Mouse (Mus musculus) myocyte (in vitro differentiated cells): ENCODE results near the gene Ttll1.
"Not testable (repeated sequence)": the region's sequence is repeated elsewhere in the genome, so short reads cannot be mapped to it uniquely, and the experiment has no call there.

ENCODE experiments used
- E2F4 ChIP-seq: IDR thresholded peaks from one replicate; pipeline ENCODE4 v1.6.1; 2011; ENCODE audit warnings: mild to moderate bottlenecking, control low read depth, moderate library complexity; ENCODE audit not compliant: insufficient read depth
- MYOD1 ChIP-seq, 3 experiments: IDR thresholded peaks; one replicate each; pipeline ENCODE4 v1.6.1; 2011; ENCODE audit warnings: control low read depth in 2 of 3, low read depth in 2 of 3, mild to moderate bottlenecking in 2 of 3, moderate library complexity in 1 of 3; ENCODE audit not compliant: insufficient read length in 2 of 3, control insufficient read depth in 1 of 3
- MYOG ChIP-seq, 3 experiments: IDR thresholded peaks; one replicate each; pipeline ENCODE4 v1.6.1; 2011; ENCODE audit warnings: control low read depth in 2 of 3, low read depth in 2 of 3, mild to moderate bottlenecking in 2 of 3; ENCODE audit not compliant: insufficient read length in 2 of 3, control insufficient read depth in 1 of 3, insufficient read depth in 1 of 3
- POLR2A ChIP-seq: IDR thresholded peaks from one replicate; pipeline ENCODE4 v1.6.1; 2011; ENCODE audit warnings: low read depth, mild to moderate bottlenecking, control low read depth, moderate library complexity; ENCODE audit not compliant: insufficient read length
- REST ChIP-seq: IDR thresholded peaks from one replicate; pipeline ENCODE4 v1.6.1; 2011; ENCODE audit warnings: mild to moderate bottlenecking, control low read depth, moderate library complexity; ENCODE audit not compliant: insufficient read depth, insufficient read length
- TCF12 ChIP-seq: IDR thresholded peaks from one replicate; pipeline ENCODE4 v1.6.1; 2011; ENCODE audit warnings: mild to moderate bottlenecking, control low read depth; ENCODE audit not compliant: poor library complexity, insufficient read depth, severe bottlenecking
- USF1 ChIP-seq: IDR thresholded peaks from one replicate; pipeline ENCODE4 v1.6.1; 2011; ENCODE audit warnings: low read depth, mild to moderate bottlenecking, control low read depth, moderate library complexity

DNA sequence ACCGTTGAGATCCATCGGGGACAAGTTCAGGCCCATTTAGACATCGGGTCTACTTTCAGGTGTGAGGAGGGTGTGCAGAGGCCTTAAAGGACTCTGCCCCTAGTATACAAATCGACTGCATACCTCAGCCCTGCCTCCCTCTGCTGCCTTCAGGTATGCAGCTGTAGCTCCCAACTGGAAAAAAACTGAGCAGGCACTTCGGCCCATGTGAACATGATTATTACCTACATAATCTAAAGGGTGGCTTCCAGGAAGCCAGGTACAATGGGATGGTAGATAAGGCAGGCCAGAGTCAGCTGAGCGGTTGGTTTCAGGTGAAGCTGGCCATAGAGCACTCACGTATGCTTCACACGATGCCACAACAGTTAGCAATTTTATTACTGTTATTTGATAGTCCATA is 48.3 kb downstream of the Ttll1 start:
- TF ChIP-seq POLR2A; E2F4; TCF12; MYOD1 (IDR thresholded peaks at IDR 0.05; ENCODE audit: control insufficient read depth in 1 of 3, insufficient read length in 2 of 3, low read depth in 2 of 3); REST; USF1; MYOG (IDR thresholded peaks at IDR 0.05; ENCODE audit: control insufficient read depth in 1 of 3, insufficient read depth in 1 of 3, insufficient read length in 2 of 3, low read depth in 2 of 3): not testable (repeated sequence)
